ENCODE assay signal across 8 mouse cellular contexts in genomic region chr4:63410583-63410934, GRCm38 (mm10). TPM values are rescaled to one million over a fixed set of nuclear protein-coding genes. Genes with fewer than 3 reads are reported as not detected.
DNase-seq lines count a peak whose midpoint lies in the region; ATAC-seq and TF ChIP-seq lines count a peak whose summit lies in the region.

No protein-coding gene starts in this region.

- under 1% methylated on average over 19 of the region's 19 CpGs for WGBS in cerebellum, adult 2 months
- 0% methylated on average over 19 of the region's 19 CpGs for WGBS in forebrain, embryonic 16.5 days
- under 1% methylated on average over 19 of the region's 19 CpGs for WGBS in neural tube, embryonic 14.5 days

- TF ChIP-seq CTCF in cerebellum, adult 2 months (IDR thresholded peaks at IDR 0.05; ENCODE audit: borderline replicate concordance, insufficient read depth, low read depth, low read length), result no peak
- no peak for TF ChIP-seq CTCF in testis, adult 2 months (IDR thresholded peaks at IDR 0.05; ENCODE audit: control insufficient read depth, insufficient read depth, insufficient replicate concordance, low read depth, low read length)

- H3K36me3 ChIP-seq in forebrain, embryonic 16.5 days (ENCODE audit: control insufficient read depth, insufficient read depth), result no peaks in the 10 kb centered on the region
- no peaks in the 10 kb centered on the region for H3K36me3 ChIP-seq in neural tube, embryonic 14.5 days (ENCODE audit: control insufficient read depth, insufficient read depth, low read length)
- no peaks in the 10 kb centered on the region for H3K36me3 ChIP-seq in testis, adult 2 months (ENCODE audit: control insufficient read depth, insufficient read depth, low read length)

- peak overlapping the region; percentile 89 for H3K4me2 ChIP-seq in forebrain, embryonic 16.5 days (ENCODE audit: low read length)
- peak overlapping the region; percentile 97 for H3K4me2 ChIP-seq in neural tube, embryonic 14.5 days (ENCODE audit: low read depth, low read length)

- peak overlapping the region; percentile 67 for H3K9ac ChIP-seq in forebrain, embryonic 16.5 days (replicated peaks; ENCODE audit: low read depth, low read length)
- H3K9ac ChIP-seq in neural tube, embryonic 14.5 days (replicated peaks; ENCODE audit: low read depth, low read length), result peak overlapping the region; percentile 58

- no peaks in the 10 kb centered on the region for H3K4me1 ChIP-seq in cerebellum, adult 2 months (ENCODE audit: control insufficient read depth, insufficient read depth, low read length)
- H3K4me1 ChIP-seq in forebrain, embryonic 16.5 days (replicated peaks; ENCODE audit: control insufficient read depth, insufficient read depth, low read length), result peaks cover 44% of the 10 kb centered on the region
- peaks cover 11% of the 10 kb centered on the region for H3K4me1 ChIP-seq in neural tube, embryonic 14.5 days (ENCODE audit: control insufficient read depth, insufficient read depth, low read length)
- H3K4me1 ChIP-seq in testis, adult 2 months (ENCODE audit: control insufficient read depth, insufficient read depth, low read length), result peaks cover 4% of the 10 kb centered on the region

- peak; percentile 91 for ATAC-seq in forebrain, embryonic 16.5 days
- ATAC-seq in neural tube, embryonic 14.5 days (ENCODE audit: low read depth), result peak; percentile 95

- no peaks in the 10 kb centered on the region for H3K9me3 ChIP-seq in forebrain, embryonic 16.5 days (ENCODE audit: control insufficient read depth, low read length)
- H3K9me3 ChIP-seq in neural tube, embryonic 14.5 days (ENCODE audit: control insufficient read depth, low read length), result no peaks in the 10 kb centered on the region

- H3K27me3 ChIP-seq in cerebellum, adult 2 months (ENCODE audit: control insufficient read depth, insufficient read depth, low read length), result no peaks in the 10 kb centered on the region
- no peaks in the 10 kb centered on the region for H3K27me3 ChIP-seq in forebrain, embryonic 16.5 days (replicated peaks; ENCODE audit: control insufficient read depth, insufficient read depth, low read length)
- no peaks in the 10 kb centered on the region for H3K27me3 ChIP-seq in neural tube, embryonic 14.5 days (ENCODE audit: control insufficient read depth, insufficient read depth, low read length)
- no peaks in the 10 kb centered on the region for H3K27me3 ChIP-seq in testis, adult 2 months (ENCODE audit: control insufficient read depth, insufficient read depth, low read length)

- TF ChIP-seq POLR2A in cerebellum, adult 2 months (IDR thresholded peaks at IDR 0.05; ENCODE audit: borderline replicate concordance, insufficient read depth, low read length), result no peak
- TF ChIP-seq POLR2A in testis, adult 2 months (IDR thresholded peaks at IDR 0.05; ENCODE audit: control insufficient read depth, low read depth, low read length), result no peak

- peak overlapping the region; percentile 55 for H3K4me3 ChIP-seq in cerebellum, adult 2 months (replicated peaks; ENCODE audit: insufficient read depth, low read depth, low read length)
- peak overlapping the region; percentile 71 for H3K4me3 ChIP-seq in forebrain, embryonic 16.5 days (replicated peaks; ENCODE audit: low read length)
- H3K4me3 ChIP-seq in neural tube, embryonic 14.5 days (ENCODE audit: low read depth, low read length), result peak overlapping the region; percentile 45
- peak overlapping the region; percentile 77 for H3K4me3 ChIP-seq in testis, adult 2 months (ENCODE audit: control insufficient read depth, low read depth, low read length)

- DNase-seq in MEL-GATA-1-ER (ENCODE audit: extremely low read depth, low read depth), result peak; percentile 85
- DNase-seq in cerebellum, adult 2 months, result peak; percentile 69 to 76
- DNase-seq in heart, postnatal 25 days (ENCODE audit: low spot score), result peak; percentile 88
- DNase-seq in layer of hippocampus, adult 18-20 months (ENCODE audit: low spot score in 2 of 2), result peak; percentile 78 to 90
- DNase-seq in lung, adult 18-20 months, result peak; percentile 96 to 97

- intact Hi-C loops in heart, postnatal 25 days (cut with DNase I), result no loop called here

- H3K27ac ChIP-seq in cerebellum, adult 2 months (ENCODE audit: insufficient read depth, low read length), result no peak overlapping the region
- peak overlapping the region; percentile 69 for H3K27ac ChIP-seq in forebrain, embryonic 16.5 days (ENCODE audit: low read length)
- H3K27ac ChIP-seq in neural tube, embryonic 14.5 days (ENCODE audit: low read depth, low read length), result no peak overlapping the region
- H3K27ac ChIP-seq in testis, adult 2 months (ENCODE audit: control insufficient read depth, insufficient read depth, low read depth, low read length), result no peak overlapping the region

RNA-seq across cellular contexts. Expression of gene Akna, which starts 7.4 kb away (rescaled TPM):
- 1.9 TPM in 2 replicates for polyA plus RNA-seq in cerebellum, adult 2 months (2012; rRNA removed)
- polyA plus RNA-seq in forebrain, embryonic 16.5 days (2015; fragmentation: Nextera tagmentation; extraction: Ambion mirVana), result 10.6 and 11.2 TPM in 2 replicates
- 1 to 10 TPM; 3.5 to 3.7 TPM for total RNA-seq in heart, postnatal 25 days (2021)
- 1 to 10 TPM; 3.1 to 3.8 TPM for total RNA-seq in layer of hippocampus, adult 18-20 months (2021)
- 2.5 and 3.8 TPM in 2 replicates for polyA plus RNA-seq in neural tube, embryonic 14.5 days (2014; fragmentation: Nextera tagmentation; extraction: Ambion mirVana)
- 56.8 and 61.0 TPM in 2 replicates for polyA plus RNA-seq in testis, adult 2 months (2012; rRNA removed)

RNA-seq across cellular contexts. Expression of gene Orm2, which starts 48.3 kb away (rescaled TPM):
- not detected in 2 replicates for polyA plus RNA-seq in cerebellum, adult 2 months (2012; rRNA removed)
- not detected in 2 replicates for polyA plus RNA-seq in forebrain, embryonic 16.5 days (2015; fragmentation: Nextera tagmentation; extraction: Ambion mirVana)
- total RNA-seq in heart, postnatal 25 days (2021), result under 1 TPM; 0.50 to 0.60 TPM
- not detected for total RNA-seq in layer of hippocampus, adult 18-20 months (2021)
- not detected in 2 replicates for polyA plus RNA-seq in neural tube, embryonic 14.5 days (2014; fragmentation: Nextera tagmentation; extraction: Ambion mirVana)
- polyA plus RNA-seq in testis, adult 2 months (2012; rRNA removed), result not detected in 2 replicates

RNA-seq across cellular contexts. Expression of gene Orm3, which starts 54.6 kb away (rescaled TPM):
- polyA plus RNA-seq in cerebellum, adult 2 months (2012; rRNA removed), result 0.14 TPM in 1 of 2 replicates, not detected in the other
- polyA plus RNA-seq in forebrain, embryonic 16.5 days (2015; fragmentation: Nextera tagmentation; extraction: Ambion mirVana), result not detected in 2 replicates
- 1 to 10 TPM; 1.3 to 1.5 TPM for total RNA-seq in heart, postnatal 25 days (2021)
- total RNA-seq in layer of hippocampus, adult 18-20 months (2021), result not detected
- polyA plus RNA-seq in neural tube, embryonic 14.5 days (2014; fragmentation: Nextera tagmentation; extraction: Ambion mirVana), result not detected in 2 replicates
- not detected in 2 replicates for polyA plus RNA-seq in testis, adult 2 months (2012; rRNA removed)
